Mouse (Mus musculus): ENCODE measurements around the gene Banf2. TPM values are rescaled to one million over a fixed set of nuclear protein-coding genes. Genes with fewer than 3 reads are reported as not detected.

Banf2 gene
- polyA plus RNA-seq (2012; rRNA removed) = not detected in 2 replicates

DNA sequence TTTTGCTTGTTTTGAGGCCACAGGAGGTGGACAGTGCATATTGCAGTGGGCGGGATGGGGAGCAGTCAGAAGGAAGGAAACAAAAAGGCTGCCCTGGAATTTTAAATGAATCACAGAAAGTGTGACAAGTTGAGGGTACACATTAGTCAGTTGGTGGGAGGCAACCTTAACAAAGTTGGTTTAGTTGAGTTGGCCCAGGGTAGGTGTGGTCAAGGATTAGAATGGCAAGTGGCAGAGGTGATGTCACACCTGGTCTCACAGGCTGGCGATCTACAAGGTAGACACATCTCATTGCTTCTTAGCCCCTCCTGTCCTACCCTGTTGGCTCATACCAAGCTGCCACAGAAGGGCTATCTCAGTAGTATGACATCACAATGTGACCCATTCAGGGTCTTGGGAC is at the start of gene Banf2:
Banf2 (plus strand) TSS at position 396 of the 400 bp plus-strand sequence.

DNA sequence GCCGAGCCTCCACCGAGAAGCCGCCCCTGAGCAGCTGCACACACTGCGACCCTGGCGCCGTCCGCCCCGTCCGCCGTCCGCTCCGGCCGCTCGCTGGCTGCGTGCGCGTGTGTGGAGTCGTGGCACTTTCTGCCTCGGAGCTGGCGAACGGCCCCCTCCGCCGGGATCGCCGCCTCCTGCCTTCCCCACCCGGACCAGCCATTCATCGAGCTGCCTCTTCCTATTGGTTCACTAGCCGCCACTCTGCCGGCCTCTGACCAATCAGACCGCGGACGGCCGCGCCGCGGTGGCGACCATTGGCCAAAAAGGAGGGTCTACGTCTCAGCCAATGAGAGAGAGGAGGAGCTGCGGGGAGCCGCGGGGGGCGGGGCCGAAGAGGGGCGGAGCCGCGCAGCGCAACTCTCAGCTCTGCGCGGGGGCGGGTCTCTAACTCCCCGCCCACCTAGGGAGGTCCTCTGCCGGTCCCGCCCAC is 21.7 kb upstream of the Banf2 start, which contains the start of gene Rrbp1:
Rrbp1 (minus strand) TSS at position 184 of the 472 bp plus-strand sequence.

Other genes starting within 250 kb of the Banf2 start
- 1.7 and 2.0 TPM in 2 replicates for gene Bfsp1, start 169.9 kb upstream of the Banf2 start, polyA plus RNA-seq (2012; rRNA removed)
- 137 and 161 TPM in 2 replicates for gene Dstn, start 117.7 kb upstream of the Banf2 start, polyA plus RNA-seq (2012; rRNA removed)
- gene Rrbp1, start 21.8 kb upstream of the Banf2 start, polyA plus RNA-seq (2012; rRNA removed) = 120 and 127 TPM in 2 replicates
- 12.5 and 13.7 TPM in 2 replicates for gene Mgme1, start 237.6 kb downstream of the Banf2 start, polyA plus RNA-seq (2012; rRNA removed)
- gene Snx5, start 237.8 kb downstream of the Banf2 start, polyA plus RNA-seq (2012; rRNA removed) = 116 and 156 TPM in 2 replicates

All from central nervous system, embryonic 11.5 days (tissue).